Comparison of ENCODE assay signal across 31 mouse cellular contexts in genomic region chr5:43744187-43744586, GRCm38 (mm10).
DNase-seq lines count a peak whose midpoint lies in the region; ATAC-seq and TF ChIP-seq lines count a peak whose summit lies in the region.
"Had no signal": no experiment of that assay in that cellular context is flagged by ENCODE, and none has a peak within 500 bp of the region (broad histone marks: within the 10 kb centered on the region; RNA-seq: fewer than 3 reads in every experiment).

No protein-coding gene starts in this region.

- 58% methylated on average over 1 of the region's 1 CpGs for WGBS in lung, postnatal 0 days

- no peak for ATAC-seq in lung, postnatal 0 days
- peak; percentile 46 to 53; a peak in 2 of 4 replicates for ATAC-seq in hematopoietic stem cell, adult 5-6 weeks (replicated peaks in 1 of 2; ENCODE audit: insufficient read depth in 1 of 2, low FRiP score in 2 of 2, low TSS enrichment in 1 of 2, low read depth in 1 of 2, poor library complexity in 2 of 2, severe bottlenecking in 2 of 2)
- ATAC-seq: activated CD4-positive, CD25-positive, alpha-beta regulatory T cell, adult 4 months; CD4-positive, CD25-positive, alpha-beta regulatory T cell, adult 4 months; forebrain, embryonic 15.5 days; hindbrain, postnatal 0 days; inflammation-experienced regulatory T-cells, adult 6 months; intestine, embryonic 16.5 days had no signal

- dilution Hi-C loops in CH12.LX (cut with MboI; ENCODE audit: extremely low pct_ligation_motif_present, extremely low pct_unique_long_range_greater_than_20kb, low sequenced_read_pairs): no loop called here

- DNase-seq in lung, postnatal 0 days (ENCODE audit: low spot score): peak; percentile 6
- no peak for DNase-seq in lung, postnatal 4 days
- DNase-seq in CH12.LX (ENCODE audit: extremely low read depth) (no peak), MEL-GATA-1-ER (ENCODE audit: extremely low read depth, low read depth) (peak; percentile 31)
- DNase-seq in adrenal gland, postnatal 4 days (ENCODE audit: low spot score in 2 of 2): no peak
- no peak for DNase-seq in cerebellum, adult 9-10 months
- no peak for DNase-seq in spleen, postnatal 4 days (ENCODE audit: low spot score in 2 of 2)
- DNase-seq: adrenal gland, adult 8-10 months; adrenal gland, postnatal 25 days; cerebellum, adult 11 months; cerebellum, adult 2 months; cerebellum, postnatal 10 days; cerebellum, postnatal 36 days; embryo, embryonic 11 days; gastrocnemius, postnatal 25 days; heart, adult 11 months; heart, postnatal 36 days had no signal

- H3K4me1 ChIP-seq in lung, postnatal 0 days (ENCODE audit: insufficient read depth, low read depth, low read length): no peaks in the 10 kb centered on the region
- peaks cover 0 to 4% of the 10 kb centered on the region in 2 experiments; a peak in 2 of 4 replicates for H3K4me1 ChIP-seq in CH12.LX (ENCODE audit: control insufficient read depth in 1 of 2, insufficient read depth in 2 of 2)
- H3K4me1 ChIP-seq: embryonic facial prominence, embryonic 13.5 days; forebrain, embryonic 12.5 days; forebrain, embryonic 15.5 days had no signal

- TF ChIP-seq CTCF in lung, postnatal 0 days (IDR thresholded peaks at IDR 0.05): no peak
- no peak for TF ChIP-seq CTCF in CH12.LX (conservative IDR thresholded peaks at IDR 0.05 in 1 of 2, IDR thresholded peaks at IDR 0.05 in 1 of 2; ENCODE audit: low read depth in 2 of 2, low read length in 2 of 2)

- TF ChIP-seq EP300 in lung, postnatal 0 days (IDR thresholded peaks at IDR 0.05): no peak
- TF ChIP-seq EP300 in CH12.LX (IDR thresholded peaks at IDR 0.05; ENCODE audit: low read length): no peak

- H3K36me3 ChIP-seq in lung, postnatal 0 days (ENCODE audit: insufficient read depth, low read length): no peaks in the 10 kb centered on the region
- peaks cover 3 to 34% of the 10 kb centered on the region in 2 experiments for H3K36me3 ChIP-seq in CH12.LX (replicated peaks in 1 of 2; ENCODE audit: control insufficient read depth in 1 of 2, insufficient read depth in 1 of 2, low read length in 1 of 2)

- H3K9me3 ChIP-seq in lung, postnatal 0 days (ENCODE audit: low read length): no peaks in the 10 kb centered on the region
- H3K9me3 ChIP-seq in CH12.LX (replicated peaks; ENCODE audit: low read length): no peaks in the 10 kb centered on the region
- H3K9me3 ChIP-seq: embryonic facial prominence, embryonic 10.5 days; embryonic facial prominence, embryonic 13.5 days; forebrain, embryonic 12.5 days; forebrain, embryonic 15.5 days; G1E had no signal

- H3K27me3 ChIP-seq in lung, postnatal 0 days (replicated peaks; ENCODE audit: insufficient read depth, low read length): no peaks in the 10 kb centered on the region
- no peaks in the 10 kb centered on the region for H3K27me3 ChIP-seq in CH12.LX (replicated peaks)
- H3K27me3 ChIP-seq: embryonic facial prominence, embryonic 13.5 days; forebrain, embryonic 12.5 days; forebrain, embryonic 15.5 days had no signal

- in situ Hi-C loops in CH12.LX (cut with MboI; ENCODE audit: low pct_ligation_motif_present, low pct_unique_long_range_greater_than_20kb, low sequenced_read_pairs): no loop called here

- TF ChIP-seq RAD21 in CH12.LX (IDR thresholded peaks at IDR 0.05; ENCODE audit: low read depth, low read length): no peak

- H3K9ac ChIP-seq in lung, postnatal 0 days (replicated peaks; ENCODE audit: low read depth): no peak overlapping the region
- no peak overlapping the region for H3K9ac ChIP-seq in CH12.LX (ENCODE audit: insufficient read depth, low read depth)
- H3K9ac ChIP-seq: embryonic facial prominence, embryonic 13.5 days; forebrain, embryonic 12.5 days; forebrain, embryonic 15.5 days; hindbrain, embryonic 14.5 days had no signal

- TF ChIP-seq POLR2A in CH12.LX (IDR thresholded peaks at IDR 0.05; ENCODE audit: low read depth, low read length): no peak

- no peaks in the 10 kb centered on the region for H3K79me2 ChIP-seq in CH12.LX (replicated peaks; ENCODE audit: control insufficient read depth, extremely low read depth, insufficient read depth, poor library complexity, severe bottlenecking)

- H3K4me3 ChIP-seq in lung, postnatal 0 days (ENCODE audit: low read depth, low read length): no peak overlapping the region
- no peak overlapping the region for H3K4me3 ChIP-seq in CH12.LX (replicated peaks in 1 of 3; ENCODE audit: low read depth in 2 of 3, low read length in 2 of 3, poor library complexity in 1 of 3)
- H3K4me3 ChIP-seq: embryonic facial prominence, embryonic 10.5 days; embryonic facial prominence, embryonic 13.5 days; erythroblast, embryonic 14.5 days; forebrain, embryonic 12.5 days; forebrain, embryonic 15.5 days had no signal

- no peak overlapping the region for H3K27ac ChIP-seq in lung, postnatal 0 days (ENCODE audit: low read length)
- no peak overlapping the region for H3K27ac ChIP-seq in CH12.LX (ENCODE audit: insufficient read depth, low read depth)
- H3K27ac ChIP-seq: embryonic facial prominence, embryonic 10.5 days; embryonic facial prominence, embryonic 13.5 days; forebrain, embryonic 12.5 days; forebrain, embryonic 15.5 days; hindbrain, embryonic 14.5 days; hindbrain, postnatal 0 days had no signal

- H3K4me2 ChIP-seq in lung, postnatal 0 days (replicated peaks; ENCODE audit: low read depth, low read length): no peak overlapping the region
- no peak overlapping the region for H3K4me2 ChIP-seq in CH12.LX (ENCODE audit: insufficient read depth, low read depth, poor library complexity, severe bottlenecking)
- H3K4me2 ChIP-seq: embryonic facial prominence, embryonic 13.5 days; forebrain, embryonic 12.5 days; forebrain, embryonic 15.5 days; heart, embryonic 11.5 days; hindbrain, embryonic 14.5 days had no signal

TF ChIP-seq in CH12.LX, 34 proteins besides CTCF, POLR2A, EP300 and RAD21:
- TF ChIP-seq USF1 (IDR thresholded peaks at IDR 0.05; ENCODE audit: low read depth, low read length): no peak
- peak; percentile 72 for TF ChIP-seq MAFK (IDR thresholded peaks at IDR 0.05; ENCODE audit: insufficient replicate concordance, low read length)
- no peak for TF ChIP-seq ZKSCAN1 (IDR thresholded peaks at IDR 0.05; ENCODE audit: borderline replicate concordance, low read depth, low read length)
- no peak for TF ChIP-seq TCF12 (IDR thresholded peaks at IDR 0.05; ENCODE audit: low read depth, low read length)
- no peak for TF ChIP-seq CHD2 (IDR thresholded peaks at IDR 0.05; ENCODE audit: low read length)

Comparison
In these comparisons a context has a peak if more than half of its experiments do, and no peak if none do; other contexts are left out.
1. DNase-seq: peak in lung, postnatal 0 days (single experiment) and MEL-GATA-1-ER (single experiment); none in lung, postnatal 4 days (0 of 2), CH12.LX (single experiment), adrenal gland, postnatal 4 days (0 of 2), cerebellum, adult 9-10 months (single experiment) and spleen, postnatal 4 days (0 of 2).